13 mouse cellular contexts compared by ENCODE assay signal in genomic region chr13:97959394-97959888, GRCm38 (mm10).
DNase-seq lines count a peak whose midpoint lies in the region; ATAC-seq and TF ChIP-seq lines count a peak whose summit lies in the region.
"Had no signal": no experiment of that assay in that cellular context is flagged by ENCODE, and none has a peak within 500 bp of the region (broad histone marks: within the 10 kb centered on the region; RNA-seq: fewer than 3 reads in every experiment).

No protein-coding gene starts in this region.

- no peaks in the 10 kb centered on the region for H3K27me3 ChIP-seq in CH12.LX (replicated peaks)
- no peaks in the 10 kb centered on the region for H3K27me3 ChIP-seq in forebrain, embryonic 16.5 days (replicated peaks; ENCODE audit: control insufficient read depth, insufficient read depth, low read length)
- no peaks in the 10 kb centered on the region for H3K27me3 ChIP-seq in midbrain, embryonic 11.5 days (ENCODE audit: control insufficient read depth, insufficient read depth, low read length)
- no peaks in the 10 kb centered on the region for H3K27me3 ChIP-seq in liver, postnatal 0 days (ENCODE audit: insufficient read depth, low read length)
- no peaks in the 10 kb centered on the region for H3K27me3 ChIP-seq in kidney, embryonic 16.5 days (ENCODE audit: insufficient read depth, low read length)
- H3K27me3 ChIP-seq: embryonic facial prominence, embryonic 12.5 days; liver, embryonic 15.5 days had no signal

- H3K4me2 ChIP-seq in CH12.LX (ENCODE audit: insufficient read depth, low read depth, poor library complexity, severe bottlenecking), result peak overlapping the region; percentile 38; the same call in 1 of the 2 replicates
- H3K4me2 ChIP-seq in forebrain, embryonic 16.5 days (ENCODE audit: low read length), result peak overlapping the region; percentile 38
- H3K4me2 ChIP-seq in midbrain, embryonic 11.5 days, result peak overlapping the region; percentile 28; the same call in 1 of the 2 replicates
- H3K4me2 ChIP-seq in liver, postnatal 0 days (ENCODE audit: low read depth, low read length), result no peak overlapping the region
- H3K4me2 ChIP-seq in kidney, embryonic 16.5 days (replicated peaks; ENCODE audit: low read depth, low read length), result no peak overlapping the region
- H3K4me2 ChIP-seq: embryonic facial prominence, embryonic 12.5 days; liver, embryonic 15.5 days had no signal

- 5% methylated on average over 7 of the region's 7 CpGs for WGBS in forebrain, embryonic 16.5 days
- WGBS in midbrain, embryonic 11.5 days, result 11% methylated on average over 7 of the region's 7 CpGs
- WGBS in liver, postnatal 0 days (ENCODE audit: insufficient replicate concordance), result 48% methylated on average over 7 of the region's 7 CpGs
- WGBS in kidney, embryonic 16.5 days, result 38% methylated on average over 7 of the region's 7 CpGs

- peak; percentile 69 for ATAC-seq in forebrain, embryonic 16.5 days
- peak; percentile 74 for ATAC-seq in midbrain, embryonic 11.5 days (ENCODE audit: low FRiP score)
- ATAC-seq in liver, postnatal 0 days, result no peak
- ATAC-seq in kidney, embryonic 16.5 days (ENCODE audit: low FRiP score, low TSS enrichment), result no peak; the same call in 1 of the 2 replicates

- H3K79me2 ChIP-seq in CH12.LX (replicated peaks; ENCODE audit: control insufficient read depth, extremely low read depth, insufficient read depth, poor library complexity, severe bottlenecking), result no peaks in the 10 kb centered on the region

- H3K9ac ChIP-seq in CH12.LX (ENCODE audit: insufficient read depth, low read depth), result no peak overlapping the region
- 0 out of 2 replicates have a peak overlapping the region, but pooled peaks have one; percentile 6 for H3K9ac ChIP-seq in forebrain, embryonic 16.5 days (replicated peaks; ENCODE audit: low read depth, low read length)
- H3K9ac ChIP-seq in midbrain, embryonic 11.5 days (ENCODE audit: low read length), result no peak overlapping the region
- no peak overlapping the region for H3K9ac ChIP-seq in liver, postnatal 0 days (replicated peaks)
- no peak overlapping the region for H3K9ac ChIP-seq in kidney, embryonic 16.5 days (replicated peaks; ENCODE audit: low read length)
- H3K9ac ChIP-seq: embryonic facial prominence, embryonic 12.5 days; liver, embryonic 15.5 days had no signal

- no peak for TF ChIP-seq RAD21 in CH12.LX (IDR thresholded peaks at IDR 0.05; ENCODE audit: low read depth, low read length)

- in situ Hi-C loops in CH12.LX (cut with MboI; ENCODE audit: low pct_ligation_motif_present, low pct_unique_long_range_greater_than_20kb, low sequenced_read_pairs), result no loop called here

- H3K9me3 ChIP-seq in CH12.LX (replicated peaks; ENCODE audit: low read length), result no peaks in the 10 kb centered on the region
- no peaks in the 10 kb centered on the region for H3K9me3 ChIP-seq in forebrain, embryonic 16.5 days (ENCODE audit: control insufficient read depth, low read length)
- H3K9me3 ChIP-seq in midbrain, embryonic 11.5 days (ENCODE audit: control insufficient read depth, low read length), result no peaks in the 10 kb centered on the region
- no peaks in the 10 kb centered on the region for H3K9me3 ChIP-seq in liver, postnatal 0 days (ENCODE audit: low read length)
- no peaks in the 10 kb centered on the region for H3K9me3 ChIP-seq in kidney, embryonic 16.5 days (ENCODE audit: low read length)
- H3K9me3 ChIP-seq: embryonic facial prominence, embryonic 12.5 days; G1E; liver, embryonic 15.5 days had no signal

- no peak for DNase-seq in CH12.LX (ENCODE audit: extremely low read depth)
- DNase-seq in Muller cell, postnatal 12 days (ENCODE audit: inconsistent ontology term), result peak; percentile 22
- peak; percentile 91 for DNase-seq in midbrain, embryonic 11.5 days (ENCODE audit: low spot score, missing footprints)
- DNase-seq in thymus, postnatal 36 days, result no peak
- no peak for DNase-seq in liver, postnatal 0 days
- DNase-seq: adrenal gland, postnatal 10 days; heart, adult 2 months; kidney, adult 11 months had no signal

- H3K36me3 ChIP-seq in CH12.LX (replicated peaks in 1 of 2; ENCODE audit: control insufficient read depth in 1 of 2, insufficient read depth in 1 of 2, low read length in 1 of 2), result no peaks in the 10 kb centered on the region
- H3K36me3 ChIP-seq in forebrain, embryonic 16.5 days (ENCODE audit: control insufficient read depth, insufficient read depth), result no peaks in the 10 kb centered on the region
- no peaks in the 10 kb centered on the region for H3K36me3 ChIP-seq in midbrain, embryonic 11.5 days (ENCODE audit: control insufficient read depth, insufficient read depth, low read length)
- H3K36me3 ChIP-seq in liver, postnatal 0 days (replicated peaks; ENCODE audit: insufficient read depth, low read length), result no peaks in the 10 kb centered on the region
- peaks cover 18% of the 10 kb centered on the region for H3K36me3 ChIP-seq in kidney, embryonic 16.5 days (ENCODE audit: insufficient read depth, low read length)
- H3K36me3 ChIP-seq: embryonic facial prominence, embryonic 12.5 days; G1E; liver, embryonic 15.5 days had no signal

- H3K4me1 ChIP-seq in CH12.LX (ENCODE audit: control insufficient read depth in 1 of 2, insufficient read depth in 2 of 2), result no peaks in the 10 kb centered on the region
- H3K4me1 ChIP-seq in forebrain, embryonic 16.5 days (replicated peaks; ENCODE audit: control insufficient read depth, insufficient read depth, low read length), result peaks cover 27% of the 10 kb centered on the region
- H3K4me1 ChIP-seq in midbrain, embryonic 11.5 days (ENCODE audit: control insufficient read depth, insufficient read depth, low read length), result peaks cover 14% of the 10 kb centered on the region
- H3K4me1 ChIP-seq in liver, postnatal 0 days (ENCODE audit: insufficient read depth), result no peaks in the 10 kb centered on the region
- peaks cover 23% of the 10 kb centered on the region for H3K4me1 ChIP-seq in kidney, embryonic 16.5 days (ENCODE audit: insufficient read depth, low read length)
- H3K4me1 ChIP-seq: embryonic facial prominence, embryonic 12.5 days; liver, embryonic 15.5 days had no signal

- dilution Hi-C loops in CH12.LX (cut with MboI; ENCODE audit: extremely low pct_ligation_motif_present, extremely low pct_unique_long_range_greater_than_20kb, low sequenced_read_pairs), result no loop called here

- no peak for TF ChIP-seq CTCF in CH12.LX (conservative IDR thresholded peaks at IDR 0.05 in 1 of 2, IDR thresholded peaks at IDR 0.05 in 1 of 2; ENCODE audit: low read depth in 2 of 2, low read length in 2 of 2)
- TF ChIP-seq CTCF in liver, postnatal 0 days (IDR thresholded peaks at IDR 0.05; ENCODE audit: low read depth), result no peak

- no peak for TF ChIP-seq POLR2A in CH12.LX (IDR thresholded peaks at IDR 0.05; ENCODE audit: low read depth, low read length)

- H3K27ac ChIP-seq in CH12.LX (ENCODE audit: insufficient read depth, low read depth), result no peak overlapping the region
- peak overlapping the region; percentile 70 for H3K27ac ChIP-seq in forebrain, embryonic 16.5 days (ENCODE audit: low read length)
- H3K27ac ChIP-seq in midbrain, embryonic 11.5 days (ENCODE audit: low read depth, low read length), result no peak overlapping the region
- H3K27ac ChIP-seq in liver, postnatal 0 days (ENCODE audit: low read depth), result no peak overlapping the region
- H3K27ac ChIP-seq in kidney, embryonic 16.5 days (ENCODE audit: low read length), result no peak overlapping the region
- H3K27ac ChIP-seq: embryonic facial prominence, embryonic 12.5 days; heart, adult 2 months; liver, embryonic 15.5 days had no signal

- no peak overlapping the region for H3K4me3 ChIP-seq in CH12.LX (replicated peaks in 1 of 3; ENCODE audit: low read depth in 2 of 3, low read length in 2 of 3, poor library complexity in 1 of 3)
- no peak overlapping the region for H3K4me3 ChIP-seq in forebrain, embryonic 16.5 days (replicated peaks; ENCODE audit: low read length)
- H3K4me3 ChIP-seq in midbrain, embryonic 11.5 days (ENCODE audit: low read depth, low read length), result no peak overlapping the region
- no peak overlapping the region for H3K4me3 ChIP-seq in liver, postnatal 0 days (ENCODE audit: low read depth, low read length)
- no peak overlapping the region for H3K4me3 ChIP-seq in kidney, embryonic 16.5 days (ENCODE audit: low read length)
- H3K4me3 ChIP-seq: embryonic facial prominence, embryonic 12.5 days; heart, adult 2 months; liver, embryonic 15.5 days had no signal

- no peak for TF ChIP-seq EP300 in CH12.LX (IDR thresholded peaks at IDR 0.05; ENCODE audit: low read length)
- no peak for TF ChIP-seq EP300 in liver, postnatal 0 days (IDR thresholded peaks at IDR 0.05; ENCODE audit: low read depth)

TF ChIP-seq in CH12.LX, 34 proteins besides CTCF, POLR2A, EP300 and RAD21:
- TF ChIP-seq ZNF384 (IDR thresholded peaks at IDR 0.05; ENCODE audit: low read depth, low read length) (no peak), UBTF (IDR thresholded peaks at IDR 0.05; ENCODE audit: low read depth, low read length) (no peak), BHLHE40 (IDR thresholded peaks at IDR 0.05; ENCODE audit: low read depth, low read length) (no peak), RCOR1 (conservative IDR thresholded peaks at IDR 0.05; ENCODE audit: low read depth, low read length) (no peak), ZMIZ1 (IDR thresholded peaks at IDR 0.05; ENCODE audit: low read depth, low read length) (no peak), NRF1 (IDR thresholded peaks at IDR 0.05; ENCODE audit: low read depth, low read length) (no peak), SMC3 (IDR thresholded peaks at IDR 0.05; ENCODE audit: low read depth, low read length) (no peak), MAFK (IDR thresholded peaks at IDR 0.05; ENCODE audit: insufficient replicate concordance, low read length) (no peak), CHD1 (IDR thresholded peaks at IDR 0.05; ENCODE audit: low read depth, low read length) (no peak), IRF4 (IDR thresholded peaks at IDR 0.05; ENCODE audit: low read depth, low read length) (no peak), JUND (conservative IDR thresholded peaks at IDR 0.05; ENCODE audit: low read depth, low read length) (no peak), TBP (conservative IDR thresholded peaks at IDR 0.05; ENCODE audit: low read depth, low read length) (no peak)

Comparison
In these comparisons a context has a peak if more than half of its experiments do, and no peak if none do; other contexts are left out.
1. DNase-seq: peak in Muller cell, postnatal 12 days (single experiment) and midbrain, embryonic 11.5 days (single experiment); none in CH12.LX (single experiment), thymus, postnatal 36 days (0 of 2) and liver, postnatal 0 days (single experiment).
2. H3K4me2 ChIP-seq: peak in CH12.LX (single experiment), forebrain, embryonic 16.5 days (single experiment) and midbrain, embryonic 11.5 days (single experiment); none in liver, postnatal 0 days (single experiment) and kidney, embryonic 16.5 days (single experiment).
3. ATAC-seq: peak in forebrain, embryonic 16.5 days (single experiment) and midbrain, embryonic 11.5 days (single experiment); none in liver, postnatal 0 days (single experiment) and kidney, embryonic 16.5 days (single experiment).